Mouse (Mus musculus): ENCODE data around the gene Gpr37.

GRCm38 (mm10) chr6:25699956-25700355, 9.4 kb upstream of the Gpr37 start:
- TF ChIP-seq CTCF (IDR thresholded peaks at IDR 0.05; ENCODE audit: borderline replicate concordance, insufficient read depth, low read depth, low read length) (no peak), POLR2A (IDR thresholded peaks at IDR 0.05; ENCODE audit: borderline replicate concordance, insufficient read depth, low read length) (no peak)

Data from cerebellum, adult 2 months (tissue).